Mouse (Mus musculus) embryonic facial prominence, embryonic 13.5 days (tissue): ENCODE measurements around the gene Ankra2. TPM values are rescaled to one million over a fixed set of nuclear protein-coding genes. Genes with fewer than 3 reads are reported as not detected.
A peak's percentile ranks its signal among the peaks of the same experiment; 100 is the strongest.

ENCODE experiments used
- ATAC-seq: fragments of 200-750 bp; cut with Nextera tagmentation; 2 replicates; pipeline ENCODE4 v1.8.0; 2017; ENCODE audit warnings: low read depth; ENCODE audit not compliant: insufficient number of reproducible peaks, insufficient read depth, low FRiP score, low TSS enrichment
- H3K27ac ChIP-seq: fragments of 300-500 bp; sonication (generic); 2 replicates; pipeline ENCODE4 v1.5.1; 2015; ENCODE audit warnings: moderate library complexity, mild to moderate bottlenecking, inconsistent platforms
- H3K27me3 ChIP-seq: fragments of 300-500 bp; sonication (generic); 2 replicates; pipeline ENCODE4 v1.6.1; 2015; ENCODE audit warnings: mild to moderate bottlenecking, inconsistent platforms
- H3K36me3 ChIP-seq: fragments of 300-500 bp; sonication (generic); 2 replicates; pipeline ENCODE4 v1.6.1; 2015; ENCODE audit warnings: mild to moderate bottlenecking, inconsistent platforms
- H3K4me1 ChIP-seq: fragments of 300-500 bp; sonication (generic); 2 replicates; pipeline ENCODE4 v1.6.1; 2015; ENCODE audit warnings: inconsistent platforms
- H3K4me2 ChIP-seq: fragments of 300-500 bp; sonication (generic); 2 replicates; pipeline ENCODE4 v1.6.1; 2015; ENCODE audit warnings: moderate library complexity, mild to moderate bottlenecking, inconsistent platforms
- H3K4me3 ChIP-seq: fragments of 300-500 bp; sonication (generic); 2 replicates; pipeline ENCODE4 v1.5.1; 2015; ENCODE audit warnings: mild to moderate bottlenecking, inconsistent platforms
- H3K9ac ChIP-seq: fragments of 300-500 bp; sonication (generic); 2 replicates; pipeline ENCODE4 v1.6.1; 2015; ENCODE audit warnings: mild to moderate bottlenecking, inconsistent platforms
- H3K9me3 ChIP-seq: fragments of 300-500 bp; sonication (generic); 2 replicates; pipeline ENCODE4 v1.6.1; 2016; ENCODE audit warnings: inconsistent platforms
- WGBS: fragments of 180-500 bp; shearing (Covaris S2); methylation state at CpG from one replicate; pipeline ENCODE4 v1.1.7; 2015; ENCODE audit warnings: mixed read lengths; 5-methylcytosine and 5-hydroxymethylcytosine counted together
- polyA plus RNA-seq: library from polyadenylated mRNA; unstranded; fragments of >200 nt; fragmentation: Nextera tagmentation; extraction: Ambion mirVana; gene quantifications from 2 replicates; pipeline ENCODE4 v1.2.1, GENCODE M21; 2015

Ankra2 gene
- polyA plus RNA-seq, 1 experiment from 2014 or later = 24.9 TPM

DNA sequence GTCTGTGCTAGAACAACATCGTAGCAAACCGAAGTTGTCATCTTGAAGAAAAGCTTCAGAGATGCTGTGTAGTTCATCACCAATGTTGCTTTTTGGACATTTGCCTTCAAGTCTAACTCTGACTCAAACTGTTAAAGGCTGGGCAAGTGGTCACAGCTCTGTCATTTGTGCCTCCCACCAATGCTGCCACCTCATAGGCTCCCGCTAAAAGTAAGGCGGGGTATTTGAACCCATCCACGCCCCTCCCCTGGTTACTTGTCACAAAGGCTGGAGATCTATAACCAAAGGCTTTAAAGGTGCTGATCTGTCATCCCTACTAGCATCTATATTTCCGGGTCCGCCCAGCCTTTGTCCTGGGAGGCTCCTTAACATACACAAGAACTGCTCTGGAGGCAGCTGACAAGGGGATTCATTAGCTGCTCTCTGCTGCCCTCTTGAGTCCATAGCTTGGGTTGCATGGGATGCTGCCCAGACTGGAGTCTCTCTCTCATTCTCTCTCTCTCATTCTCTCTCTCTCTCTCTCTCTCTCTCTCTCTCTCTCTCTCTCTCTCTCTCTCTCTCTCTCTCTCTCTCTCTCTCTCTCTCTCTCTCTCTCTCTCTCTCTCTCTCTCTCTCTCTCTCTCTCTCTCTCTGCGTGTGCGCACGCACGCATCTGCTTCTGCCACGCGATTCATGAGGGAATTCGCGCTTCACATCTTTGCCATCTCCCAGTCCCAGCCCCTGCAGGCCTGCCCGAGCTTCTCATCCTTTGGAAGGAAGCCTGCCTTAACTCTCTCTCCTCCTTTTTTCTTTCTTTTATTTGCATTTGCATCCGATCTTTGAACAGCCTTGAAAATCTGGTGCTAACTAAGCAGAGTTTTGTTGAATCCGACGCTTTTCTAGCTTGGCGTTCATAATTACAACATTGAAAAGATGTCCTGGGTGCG lies 36.2 kb downstream of the Ankra2 start:
- Histone ChIP-seq H3K27me3 (no peaks in the 10 kb centered on the region), H3K27ac (no peak overlapping the region), H3K36me3 (no peaks in the 10 kb centered on the region), H3K4me3 (no peak overlapping the region), H3K9me3 (no peaks in the 10 kb centered on the region), H3K4me1 (no peaks in the 10 kb centered on the region), H3K9ac (no peak overlapping the region; the same call in 1 of the 2 replicates), H3K4me2 (peak overlapping the region; percentile 37)
- ATAC-seq = peak; percentile 61; the same call in 1 of the 2 replicates
- WGBS = 56% methylated on average over 21 of the region's 21 CpGs

DNA sequence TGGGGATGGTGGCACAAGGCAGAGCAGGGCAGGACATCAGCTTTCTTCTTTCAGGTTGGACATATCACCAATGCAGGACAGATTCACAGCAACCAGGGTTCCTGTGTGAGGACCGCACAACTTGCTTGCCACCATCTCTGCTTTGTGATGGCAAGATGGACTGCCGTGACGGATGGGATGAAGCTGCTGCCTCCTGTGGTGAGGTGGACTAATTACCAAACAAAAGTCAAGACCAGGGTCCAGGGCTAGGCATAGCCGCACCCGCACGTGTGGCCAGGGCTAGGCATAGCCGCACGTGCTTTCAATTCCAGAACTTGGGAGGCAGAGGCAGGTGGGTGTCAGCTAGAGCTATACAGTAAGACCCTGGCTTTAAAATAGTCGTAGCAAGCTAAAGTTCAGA lies 42.4 kb downstream of the Ankra2 start:
- H3K27me3 ChIP-seq = no peaks in the 10 kb centered on the region
- no peak overlapping the region for H3K27ac ChIP-seq
- no peak overlapping the region for H3K9ac ChIP-seq
- no peak overlapping the region for H3K4me3 ChIP-seq
- no peak for ATAC-seq
- H3K4me2 ChIP-seq = no peak overlapping the region
- H3K4me1 ChIP-seq = peaks cover 3% of the 10 kb centered on the region; the same call in 1 of the 2 replicates
- H3K9me3 ChIP-seq = no peaks in the 10 kb centered on the region
- WGBS = 90% methylated on average over 9 of the region's 9 CpGs
- H3K36me3 ChIP-seq = peaks cover 23% of the 10 kb centered on the region

DNA sequence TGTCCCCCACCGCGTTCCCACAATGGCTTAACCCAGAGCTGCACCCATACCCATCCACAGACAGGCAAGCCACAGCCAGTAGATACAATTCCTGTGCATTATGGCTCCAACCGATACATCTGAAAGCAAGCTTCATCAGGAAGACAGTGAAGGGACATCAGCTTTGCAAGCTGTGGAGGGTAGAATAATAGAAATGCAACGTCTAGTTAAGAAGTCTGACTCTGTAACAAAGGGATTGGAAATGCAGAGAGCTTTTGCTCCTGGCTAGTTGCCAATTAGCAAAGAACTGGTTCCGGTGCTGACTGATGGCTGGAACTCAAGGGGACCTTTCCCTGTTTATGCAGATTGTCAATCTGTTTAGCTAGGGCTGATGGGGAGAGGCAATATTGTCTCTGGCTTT lies 43.5 kb downstream of the Ankra2 start:
- no peak overlapping the region for H3K27ac ChIP-seq
- 41% methylated on average over 5 of the region's 5 CpGs for WGBS
- no peak overlapping the region for H3K4me3 ChIP-seq
- no peak overlapping the region for H3K9ac ChIP-seq
- no peaks in the 10 kb centered on the region for H3K27me3 ChIP-seq
- no peaks in the 10 kb centered on the region for H3K9me3 ChIP-seq
- no peak for ATAC-seq
- peaks cover 35% of the 10 kb centered on the region for H3K36me3 ChIP-seq
- H3K4me2 ChIP-seq = no peak overlapping the region
- peaks cover 3% of the 10 kb centered on the region; the same call in 1 of the 2 replicates for H3K4me1 ChIP-seq

DNA sequence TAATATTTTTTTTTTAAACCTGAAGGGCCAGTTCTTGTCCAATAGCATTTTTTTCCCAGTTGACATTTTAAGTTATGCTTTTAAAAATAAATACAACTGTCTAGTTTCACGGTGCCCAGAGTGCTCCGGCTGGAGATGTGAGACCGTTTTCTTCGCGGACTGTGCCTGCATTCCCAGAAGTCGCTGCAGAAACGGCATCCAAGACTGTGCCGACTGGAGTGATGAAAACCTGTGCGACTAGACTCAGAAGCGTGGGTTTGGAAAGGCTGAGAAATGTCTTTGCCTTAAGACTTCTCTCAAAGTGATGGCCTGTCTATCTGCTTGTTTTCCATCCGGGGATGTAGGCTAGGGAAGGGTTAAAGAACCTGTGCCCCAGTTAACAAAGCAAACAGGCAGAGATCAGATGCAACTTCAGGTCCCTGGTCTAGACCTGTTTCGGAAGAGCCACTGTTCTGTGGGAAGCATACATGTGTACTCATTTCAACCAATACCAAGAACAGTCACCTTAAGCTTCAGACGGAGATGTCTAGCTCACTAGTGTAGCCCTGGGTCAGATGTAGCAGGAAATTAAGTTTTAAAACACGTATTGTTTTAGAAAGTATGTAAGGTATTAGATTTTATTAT lies 44.1 kb downstream of the Ankra2 start:
- 45% methylated on average over 14 of the region's 14 CpGs for WGBS
- Histone ChIP-seq H3K27ac (peak overlapping the region; percentile 55; the same call in 1 of the 2 replicates), H3K4me1 (peaks cover 3% of the 10 kb centered on the region; the same call in 1 of the 2 replicates), H3K4me3 (no peak overlapping the region), H3K9me3 (no peaks in the 10 kb centered on the region), H3K36me3 (peaks cover 40% of the 10 kb centered on the region), H3K9ac (0 out of 2 replicates have a peak overlapping the region, but pooled peaks have one; percentile 27), H3K4me2 (no peak overlapping the region), H3K27me3 (no peaks in the 10 kb centered on the region)
- no peak for ATAC-seq

DNA sequence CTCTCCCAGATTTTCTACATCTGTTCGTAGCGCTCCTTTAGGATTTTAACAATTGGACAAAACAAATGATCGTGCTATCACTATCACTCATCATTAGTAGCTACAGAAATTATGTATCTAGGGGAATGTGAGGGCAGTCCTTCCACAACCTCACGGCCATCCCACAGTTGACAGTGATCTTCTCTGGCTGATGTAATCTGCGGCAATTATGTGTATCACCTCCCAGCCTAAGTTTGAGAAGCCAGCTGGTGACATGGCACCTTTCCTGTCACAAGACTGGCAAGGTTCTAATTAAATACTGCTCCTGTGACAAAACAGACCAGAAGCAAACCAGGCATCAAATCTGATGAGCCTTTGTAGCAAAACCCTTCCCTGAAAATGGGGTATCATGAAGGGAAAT lies 45.1 kb downstream of the Ankra2 start:
- H3K4me3 ChIP-seq = no peak overlapping the region
- H3K27me3 ChIP-seq = no peaks in the 10 kb centered on the region
- no peaks in the 10 kb centered on the region for H3K9me3 ChIP-seq
- H3K9ac ChIP-seq = no peak overlapping the region
- peaks cover 3% of the 10 kb centered on the region; the same call in 1 of the 2 replicates for H3K4me1 ChIP-seq
- ATAC-seq = no peak
- WGBS = 82% methylated on average over 5 of the region's 5 CpGs
- no peak overlapping the region for H3K27ac ChIP-seq
- H3K36me3 ChIP-seq = peaks cover 49% of the 10 kb centered on the region
- no peak overlapping the region for H3K4me2 ChIP-seq

DNA sequence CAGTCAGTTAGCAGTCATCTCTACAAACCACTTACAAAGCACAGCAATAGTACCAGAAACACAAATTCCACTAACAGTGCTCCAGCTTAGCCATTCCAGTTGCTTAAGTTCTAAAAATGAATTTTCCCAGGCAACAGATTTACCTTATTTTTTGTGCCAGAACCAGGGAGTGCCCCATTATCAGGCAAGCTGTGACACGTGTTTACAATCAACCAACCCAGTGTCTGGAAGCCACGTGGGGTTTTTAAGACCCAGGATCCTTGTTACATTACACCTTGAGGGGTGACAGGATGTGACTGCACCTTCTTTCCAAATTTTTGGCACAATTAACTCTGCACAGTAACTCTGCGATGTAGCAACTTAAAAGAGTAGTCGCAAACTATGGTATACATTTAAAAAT lies 45.9 kb downstream of the Ankra2 start:
- no peak overlapping the region for H3K9ac ChIP-seq
- no peaks in the 10 kb centered on the region for H3K27me3 ChIP-seq
- H3K4me2 ChIP-seq = no peak overlapping the region
- peaks cover 56% of the 10 kb centered on the region for H3K36me3 ChIP-seq
- WGBS = 66% methylated on average over 4 of the region's 4 CpGs
- no peaks in the 10 kb centered on the region for H3K9me3 ChIP-seq
- no peak overlapping the region for H3K4me3 ChIP-seq
- peaks cover 4% of the 10 kb centered on the region; the same call in 1 of the 2 replicates for H3K4me1 ChIP-seq
- ATAC-seq = no peak
- H3K27ac ChIP-seq = no peak overlapping the region

DNA sequence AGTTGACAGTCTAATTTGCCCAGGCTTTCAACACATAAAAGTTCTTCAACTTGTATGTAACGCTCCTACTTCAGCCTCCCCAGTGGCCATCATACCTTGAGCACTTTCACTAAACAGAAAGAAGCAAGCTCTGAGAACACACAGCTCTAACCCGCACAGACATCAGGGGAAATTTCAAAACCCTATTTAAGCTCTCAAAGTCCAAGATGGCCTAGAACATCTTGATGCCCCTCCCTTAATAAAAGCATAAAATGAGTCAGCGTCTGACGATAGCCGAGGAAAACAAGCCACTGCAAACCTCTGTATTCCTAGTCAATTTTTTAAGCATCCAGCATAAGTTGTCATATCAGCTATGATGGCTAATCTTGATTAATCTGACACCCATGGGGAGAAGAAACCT lies 48.7 kb downstream of the Ankra2 start:
- no peak for ATAC-seq
- H3K9ac ChIP-seq = no peak overlapping the region
- no peak overlapping the region for H3K4me2 ChIP-seq
- peaks cover 17% of the 10 kb centered on the region for H3K4me1 ChIP-seq
- H3K27ac ChIP-seq = no peak overlapping the region
- peaks cover 63% of the 10 kb centered on the region for H3K36me3 ChIP-seq
- H3K27me3 ChIP-seq = no peaks in the 10 kb centered on the region
- H3K9me3 ChIP-seq = no peaks in the 10 kb centered on the region
- no peak overlapping the region for H3K4me3 ChIP-seq
- 91% methylated on average over 5 of the region's 5 CpGs for WGBS

DNA sequence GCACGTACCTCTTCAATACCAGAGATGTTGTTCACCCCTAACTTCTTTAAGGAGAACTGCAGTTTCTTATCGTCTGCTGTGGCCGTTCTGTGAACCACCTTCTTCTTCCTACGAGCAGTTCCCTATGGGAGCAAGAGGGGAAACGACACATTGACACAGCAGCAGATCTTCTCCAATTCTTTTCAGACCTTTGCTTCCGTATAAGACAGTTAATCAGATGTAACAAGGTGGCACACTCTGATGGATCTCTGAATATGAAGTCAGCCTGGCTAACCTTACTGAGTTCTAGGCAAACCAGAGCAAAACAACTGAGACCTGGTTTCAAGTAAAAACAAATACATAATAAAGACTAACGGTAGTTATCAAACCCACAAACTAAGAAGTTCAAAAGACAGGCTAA lies 50.8 kb downstream of the Ankra2 start:
- 82% methylated on average over 7 of the region's 7 CpGs for WGBS
- Histone ChIP-seq H3K4me1 (peaks cover 17% of the 10 kb centered on the region), H3K9ac (no peak overlapping the region), H3K36me3 (peaks cover 53% of the 10 kb centered on the region), H3K9me3 (no peaks in the 10 kb centered on the region), H3K27me3 (no peaks in the 10 kb centered on the region), H3K27ac (no peak overlapping the region), H3K4me2 (no peak overlapping the region), H3K4me3 (no peak overlapping the region)
- ATAC-seq = no peak

DNA sequence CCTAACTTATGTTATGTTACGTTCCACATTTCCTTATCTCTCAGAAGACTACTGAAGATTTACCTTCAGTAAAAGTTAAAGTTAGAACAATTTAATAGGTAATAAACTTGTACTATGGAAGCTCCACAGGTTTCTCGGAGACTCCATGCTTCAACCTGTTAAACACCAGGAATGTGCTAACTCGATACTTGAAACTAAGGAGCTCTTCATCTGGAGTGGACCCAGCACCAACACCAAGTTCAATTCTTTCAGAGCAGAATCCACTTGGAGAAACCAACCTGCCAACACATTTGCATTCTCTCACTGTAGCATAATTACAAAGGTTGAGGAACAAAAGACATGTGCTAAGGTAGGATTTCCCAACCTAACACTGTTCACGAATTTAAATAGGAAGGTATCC lies 52.2 kb downstream of the Ankra2 start:
- Histone ChIP-seq H3K4me1 (peaks cover 17% of the 10 kb centered on the region), H3K9me3 (no peaks in the 10 kb centered on the region), H3K9ac (no peak overlapping the region), H3K27ac (no peak overlapping the region), H3K27me3 (no peaks in the 10 kb centered on the region), H3K4me3 (peak overlapping the region; percentile 96), H3K4me2 (peak overlapping the region; percentile 76), H3K36me3 (peaks cover 41% of the 10 kb centered on the region)
- no peak for ATAC-seq
- 65% methylated on average over 4 of the region's 4 CpGs for WGBS

DNA sequence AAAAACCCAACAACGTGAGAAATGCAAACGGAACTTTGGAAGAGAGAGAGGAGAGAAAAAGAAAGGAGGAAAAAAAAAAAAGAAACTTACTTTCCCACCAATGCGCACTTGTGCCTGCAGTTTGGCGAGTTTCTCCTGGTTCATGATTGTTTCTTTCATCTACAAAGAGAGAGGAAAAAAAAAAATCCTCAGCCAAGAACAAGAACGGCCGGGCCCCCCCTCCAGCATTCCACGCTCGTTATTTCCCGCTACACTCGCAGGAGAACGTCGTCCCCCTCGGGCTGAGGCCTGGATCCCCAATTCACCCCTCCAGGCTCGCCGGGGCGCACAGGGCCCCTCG lies 53.2 kb downstream of the Ankra2 start:
- ATAC-seq = no peak
- Histone ChIP-seq H3K4me1 (peaks cover 17% of the 10 kb centered on the region), H3K4me2 (peak overlapping the region; percentile 76), H3K27me3 (no peaks in the 10 kb centered on the region), H3K27ac (peak overlapping the region; percentile 93), H3K36me3 (peaks cover 31% of the 10 kb centered on the region), H3K9ac (peak overlapping the region; percentile 98), H3K9me3 (no peaks in the 10 kb centered on the region), H3K4me3 (peak overlapping the region; percentile 96)
- under 1% methylated on average over 16 of the region's 17 CpGs for WGBS

DNA sequence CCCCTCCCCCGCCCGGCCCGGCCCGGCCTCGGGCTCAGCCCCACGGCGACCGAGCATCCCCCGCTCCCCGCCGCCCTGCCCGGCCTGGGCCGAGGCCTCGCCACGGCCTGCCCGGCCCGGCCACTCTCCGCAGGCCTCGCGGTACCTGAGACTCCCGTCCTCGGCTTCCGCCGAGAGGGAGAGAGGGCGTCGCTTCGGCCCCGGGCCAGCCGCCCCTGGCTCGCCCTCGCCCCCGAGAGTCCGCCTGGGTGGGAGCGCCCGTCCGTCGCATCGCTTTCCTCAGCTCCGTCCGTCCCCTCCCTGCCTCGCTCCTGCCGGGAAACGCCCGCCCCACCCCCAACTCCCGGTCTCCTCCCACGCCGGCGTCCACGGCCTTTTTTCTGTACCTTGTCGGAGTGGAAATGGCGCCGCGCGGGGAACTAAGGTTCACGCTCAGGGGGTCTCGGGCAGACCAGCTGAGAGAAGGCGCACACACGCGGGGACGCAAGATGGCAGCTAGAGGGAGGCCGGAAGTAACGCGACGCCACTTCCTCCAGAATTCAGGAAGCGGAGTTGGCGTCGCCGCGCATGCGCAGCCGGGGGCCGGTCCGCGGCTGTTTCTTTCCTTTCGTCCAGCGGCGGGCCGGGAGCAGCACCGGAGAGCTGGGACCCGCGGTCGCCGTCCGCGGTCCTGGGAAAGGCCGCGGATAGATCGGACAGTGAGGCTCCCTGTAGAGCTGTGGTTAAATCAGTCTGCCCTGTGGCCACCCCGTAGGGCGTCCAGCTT lies 53.8 kb downstream of the Ankra2 start, which contains the start of gene Btf3:
Btf3 (minus strand) TSS at position 527 of the 766 bp plus-strand sequence.
- Histone ChIP-seq H3K9ac (peak within 1 kb of the TSS; percentile 98), H3K27ac (peak within 1 kb of the TSS; percentile 93), H3K36me3 (peaks cover 26% of the 10 kb centered on the region), H3K4me1 (peaks cover 17% of the 10 kb centered on the region), H3K9me3 (no peaks in the 10 kb centered on the region), H3K4me3 (peak within 1 kb of the TSS; percentile 96), H3K4me2 (peak within 1 kb of the TSS; percentile 76), H3K27me3 (no peaks in the 10 kb centered on the region)
- under 1% methylated on average over 90 of the region's 90 CpGs for WGBS
- peak; percentile 81 for ATAC-seq
